Mouse (Mus musculus) mature B cell (primary cell): ENCODE results near the gene Rhag.

ENCODE experiments used
- in situ Hi-C: fragments of 300-500 bp; cut with MboI; formaldehyde crosslinking; loops from 2 replicates; pipeline ENCODE4 v1.14.3; 2019

The Rhag gene

GRCm38 (mm10) chr17:40874701-40875100 is 63.8 kb downstream of the Rhag start:
- in situ Hi-C loops = no loop called here

DNA sequence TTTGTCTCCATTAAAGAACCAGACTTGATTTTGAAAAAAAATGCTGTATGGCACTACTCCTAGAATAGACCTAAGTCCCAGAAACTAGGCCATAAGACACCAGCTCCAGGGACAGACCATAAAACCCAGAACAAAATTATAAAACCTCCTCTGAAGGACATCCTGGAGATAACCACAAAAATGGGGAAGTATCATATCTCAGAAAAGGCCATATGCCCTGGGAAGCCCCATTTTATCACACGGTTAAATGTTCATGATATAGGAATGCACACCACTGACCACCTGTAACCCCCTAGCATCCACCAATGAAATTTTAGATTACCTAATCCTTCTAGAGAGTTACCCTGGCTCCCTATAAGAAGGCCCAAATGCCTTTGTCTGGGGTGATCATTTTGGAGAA is 64.6 kb downstream of the Rhag start:
- in situ Hi-C loops = no loop called here

- in situ Hi-C loops = no loop called here
Measured at GRCm38 (mm10) chr17:40877741-40878140, 66.8 kb downstream of the Rhag start.

GRCm38 (mm10) chr17:40879528-40879923 is 68.6 kb downstream of the Rhag start:
- in situ Hi-C loops = no loop called here

GRCm38 (mm10) chr17:40879924-40880691 is 69.2 kb downstream of the Rhag start, which contains the start of gene 9130008F23Rik:
Gene 9130008F23Rik, minus strand, starts transcription at chr17:40880559.
- in situ Hi-C loops = no loop called here

DNA sequence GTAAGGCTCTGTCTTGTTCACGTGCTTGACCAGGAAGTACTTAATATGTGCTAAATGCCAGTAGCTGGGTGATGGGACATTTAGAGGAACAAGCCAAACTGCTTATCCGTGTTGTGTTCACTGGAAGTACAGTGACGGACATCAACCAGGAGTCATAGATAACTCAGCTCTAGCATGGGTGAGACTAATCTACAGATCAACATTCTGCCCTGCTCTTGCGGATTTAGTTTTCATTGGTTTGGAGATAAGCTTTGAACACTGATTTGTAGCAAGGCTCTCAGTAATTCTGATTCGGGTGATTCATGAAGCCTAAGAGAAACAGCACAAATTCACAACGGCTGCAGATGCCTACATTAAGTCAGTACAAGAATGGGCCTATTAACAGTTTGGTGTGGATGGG is 71.2 kb downstream of the Rhag start:
- in situ Hi-C loops = no loop called here

DNA sequence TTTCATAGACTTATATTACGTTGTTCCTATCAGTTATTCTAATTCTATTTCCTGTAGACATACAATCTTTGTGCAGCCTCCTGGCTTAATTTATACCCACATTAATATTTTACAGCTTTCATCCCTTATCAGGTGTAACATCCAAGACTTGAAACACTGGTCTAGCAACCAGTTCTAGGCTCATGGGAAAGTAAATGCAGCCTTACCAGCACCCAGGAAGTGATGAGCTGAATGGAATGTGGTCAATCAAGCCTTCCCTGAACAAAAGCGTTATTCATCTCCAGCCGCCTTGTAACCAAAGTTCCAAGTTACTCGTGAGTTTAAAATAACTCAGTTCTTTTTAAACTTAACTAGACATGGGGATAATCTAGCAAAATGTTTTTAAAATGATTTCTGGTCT is 74.2 kb downstream of the Rhag start:
- in situ Hi-C loops = no loop called here

GRCm38 (mm10) chr17:40887849-40888536 is 77.1 kb downstream of the Rhag start:
- in situ Hi-C loops = no loop called here
